Mouse (Mus musculus) embryonic facial prominence, embryonic 11.5 days (tissue): ENCODE measurements around the gene Gfm2. TPM values are rescaled to one million over a fixed set of nuclear protein-coding genes. Genes with fewer than 3 reads are reported as not detected.
A peak's percentile ranks its signal among the peaks of the same experiment; 100 is the strongest.

Experiments
- ATAC-seq: fragments of 200-750 bp; cut with Nextera tagmentation; replicated peaks from 2 replicates; pipeline ENCODE4 v1.8.0; 2017; ENCODE audit warnings: low read depth; ENCODE audit not compliant: insufficient number of reproducible peaks, low FRiP score, low TSS enrichment
- DNase-seq: peaks from one replicate; pipeline ENCODE4 v3.0.0-alpha.2; 2015; ENCODE audit warnings: low spot score
- H3K27ac ChIP-seq: fragments of 300-500 bp; sonication (generic); replicated peaks from 2 replicates; pipeline ENCODE4 v1.5.1; 2014; ENCODE audit warnings: mild to moderate bottlenecking, low read depth, low read length, control low read depth
- H3K27me3 ChIP-seq: fragments of 300-500 bp; sonication (generic); 2 replicates; pipeline ENCODE4 v1.6.1; 2014; ENCODE audit warnings: mild to moderate bottlenecking, low read length, moderate library complexity, mixed read lengths; ENCODE audit not compliant: control insufficient read depth, insufficient read depth
- H3K36me3 ChIP-seq: fragments of 300-500 bp; sonication (generic); replicated peaks from 2 replicates; pipeline ENCODE4 v1.6.1; 2014; ENCODE audit warnings: low read depth, mild to moderate bottlenecking, low read length, moderate library complexity, mixed read lengths; ENCODE audit not compliant: control insufficient read depth, insufficient read depth
- H3K4me1 ChIP-seq: fragments of 300-500 bp; sonication (generic); 2 replicates; pipeline ENCODE4 v1.6.1; 2014; ENCODE audit warnings: low read length, mixed read lengths; ENCODE audit not compliant: control insufficient read depth, insufficient read depth
- H3K4me2 ChIP-seq: fragments of 300-500 bp; sonication (generic); 2 replicates; pipeline ENCODE4 v1.6.1; 2014; ENCODE audit warnings: low read depth, mild to moderate bottlenecking, control low read depth, low read length, moderate library complexity
- H3K4me3 ChIP-seq: fragments of 300-500 bp; sonication (generic); 2 replicates; pipeline ENCODE4 v1.5.1; 2014; ENCODE audit warnings: low read depth, low read length, control low read depth
- H3K9ac ChIP-seq: fragments of 300-500 bp; sonication (generic); replicated peaks from 2 replicates; pipeline ENCODE4 v1.6.1; 2014; ENCODE audit warnings: mild to moderate bottlenecking, control low read depth, low read length
- H3K9me3 ChIP-seq: fragments of 300-500 bp; sonication (generic); replicated peaks from 2 replicates; pipeline ENCODE4 v1.6.1; 2016; ENCODE audit warnings: mild to moderate bottlenecking, low read length, inconsistent platforms, mixed read lengths; ENCODE audit not compliant: control insufficient read depth
- WGBS: fragments of 180-500 bp; shearing (Covaris S2); extraction: QIAGEN DNeasy Blood & Tissue Kit; methylation state at CpG from one replicate; pipeline ENCODE4 v1.1.7; 2014; 5-methylcytosine and 5-hydroxymethylcytosine counted together
- polyA plus RNA-seq: library from polyadenylated mRNA; unstranded; fragments of >200 nt; fragmentation: Nextera tagmentation; extraction: Ambion mirVana; gene quantifications from 2 replicates; pipeline ENCODE4 v1.2.1, GENCODE M21; 2014

Gene Gfm2
- polyA plus RNA-seq, 1 experiment from 2014 or later = 30.2 TPM

- ATAC-seq (no peak), DNase-seq (no peak)
- H3K4me2 ChIP-seq = no peak overlapping the region
- H3K4me3 ChIP-seq = no peak overlapping the region
- 58% methylated on average over 12 of the region's 12 CpGs for WGBS
- H3K27me3 ChIP-seq = no peaks in the 10 kb centered on the region
- no peaks in the 10 kb centered on the region for H3K9me3 ChIP-seq
- no peak overlapping the region for H3K27ac ChIP-seq
- H3K4me1 ChIP-seq = no peaks in the 10 kb centered on the region
- H3K9ac ChIP-seq = no peak overlapping the region
- H3K36me3 ChIP-seq = no peaks in the 10 kb centered on the region
Measured at GRCm38 (mm10) chr13:97196186-97196924, 58.6 kb downstream of the Gfm2 start.

GRCm38 (mm10) chr13:97196925-97197218 lies 59.1 kb downstream of the Gfm2 start:
- ATAC-seq (no peak), DNase-seq (no peak)
- Histone ChIP-seq H3K4me3 (no peak overlapping the region), H3K27me3 (no peaks in the 10 kb centered on the region), H3K27ac (no peak overlapping the region), H3K9me3 (no peaks in the 10 kb centered on the region), H3K9ac (no peak overlapping the region), H3K4me1 (no peaks in the 10 kb centered on the region), H3K36me3 (no peaks in the 10 kb centered on the region), H3K4me2 (no peak overlapping the region)
- WGBS = 90% methylated on average over 2 of the region's 2 CpGs

- under 1% methylated on average over 45 of the region's 45 CpGs for WGBS
- Histone ChIP-seq H3K4me3 (peak within 1 kb of the TSS; percentile 49), H3K9me3 (no peaks in the 10 kb centered on the region), H3K27me3 (no peaks in the 10 kb centered on the region), H3K9ac (peak within 1 kb of the TSS; percentile 71), H3K36me3 (no peaks in the 10 kb centered on the region), H3K4me2 (peak within 1 kb of the TSS; percentile 81), H3K4me1 (no peaks in the 10 kb centered on the region), H3K27ac (no peak within 1 kb of the TSS)
- DNase-seq (peak; percentile 87), ATAC-seq (peak; percentile 79)
Measured at GRCm38 (mm10) chr13:97197932-97198562, 60.3 kb downstream of the Gfm2 start, which contains the start of gene Hexb. Hexb (minus strand) TSS chr13:97198357.

GRCm38 (mm10) chr13:97199123-97199522 lies 61.4 kb downstream of the Gfm2 start:
- Histone ChIP-seq H3K27me3 (no peaks in the 10 kb centered on the region), H3K4me1 (no peaks in the 10 kb centered on the region), H3K4me3 (no peak overlapping the region), H3K36me3 (no peaks in the 10 kb centered on the region), H3K9me3 (no peaks in the 10 kb centered on the region), H3K9ac (no peak overlapping the region), H3K4me2 (no peak overlapping the region), H3K27ac (no peak overlapping the region)
- WGBS = 83% methylated on average over 2 of the region's 2 CpGs
- no peak for DNase-seq
- no peak for ATAC-seq

- H3K4me3 ChIP-seq = no peak overlapping the region
- DNase-seq (no peak), ATAC-seq (no peak)
- no peak overlapping the region for H3K27ac ChIP-seq
- H3K36me3 ChIP-seq = no peaks in the 10 kb centered on the region
- H3K9ac ChIP-seq = no peak overlapping the region
- no peak overlapping the region for H3K4me2 ChIP-seq
- no peaks in the 10 kb centered on the region for H3K9me3 ChIP-seq
- H3K4me1 ChIP-seq = no peaks in the 10 kb centered on the region
- no peaks in the 10 kb centered on the region for H3K27me3 ChIP-seq
- 66% methylated on average over 7 of the region's 7 CpGs for WGBS
Measured at GRCm38 (mm10) chr13:97201076-97201475, 63.3 kb downstream of the Gfm2 start.

GRCm38 (mm10) chr13:97201896-97202295 lies 64.2 kb downstream of the Gfm2 start:
- H3K27ac ChIP-seq = no peak overlapping the region
- DNase-seq = no peak
- H3K4me3 ChIP-seq = no peak overlapping the region
- H3K9me3 ChIP-seq = no peaks in the 10 kb centered on the region
- H3K4me2 ChIP-seq = no peak overlapping the region
- 80% methylated on average over 4 of the region's 4 CpGs for WGBS
- no peaks in the 10 kb centered on the region for H3K36me3 ChIP-seq
- H3K9ac ChIP-seq = no peak overlapping the region
- H3K4me1 ChIP-seq = no peaks in the 10 kb centered on the region
- no peak for ATAC-seq
- H3K27me3 ChIP-seq = no peaks in the 10 kb centered on the region

- Histone ChIP-seq H3K27ac (no peak overlapping the region), H3K36me3 (no peaks in the 10 kb centered on the region), H3K4me2 (peak overlapping the region; percentile 51), H3K4me1 (no peaks in the 10 kb centered on the region), H3K27me3 (no peaks in the 10 kb centered on the region), H3K4me3 (peak overlapping the region; percentile 29), H3K9ac (no peak overlapping the region), H3K9me3 (no peaks in the 10 kb centered on the region)
- WGBS = 11% methylated on average over 18 of the region's 18 CpGs
- ATAC-seq (no peak; the same call in 1 of the 2 replicates), DNase-seq (peak; percentile 89)
Measured at GRCm38 (mm10) chr13:97205052-97205701, 67.4 kb downstream of the Gfm2 start.

- no peaks in the 10 kb centered on the region for H3K27me3 ChIP-seq
- 96% methylated on average over 2 of the region's 2 CpGs for WGBS
Measured at GRCm38 (mm10) chr13:97206046-97206445, 68.3 kb downstream of the Gfm2 start.

More at GRCm38 (mm10) chr13:97206046-97206445, 68.3 kb downstream of the Gfm2 start:
- Histone ChIP-seq H3K9ac (no peak overlapping the region), H3K9me3 (no peaks in the 10 kb centered on the region), H3K4me1 (no peaks in the 10 kb centered on the region), H3K36me3 (no peaks in the 10 kb centered on the region), H3K4me2 (no peak overlapping the region), H3K27ac (no peak overlapping the region), H3K4me3 (no peak overlapping the region)
- no peak for ATAC-seq
- no peak for DNase-seq
